Mouse (Mus musculus): Measurements from ENCODE around the gene Ephb2. TPM values are rescaled to one million over a fixed set of nuclear protein-coding genes. Genes with fewer than 3 reads are reported as not detected.

Ephb2 gene
- polyA plus RNA-seq, 1 experiment = 57.6 TPM

GRCm38 (mm10) chr4:136780201-136780895 lies 55.4 kb downstream of the Ephb2 start:
- H3K27me3 ChIP-seq (ENCODE audit: control insufficient read depth, insufficient read depth, low read length) = no peaks in the 10 kb centered on the region
- no peak overlapping the region for H3K27ac ChIP-seq (ENCODE audit: insufficient read depth, low read depth, low read length)
- H3K4me1 ChIP-seq (ENCODE audit: control insufficient read depth, insufficient read depth, insufficient read length, low read length) = peaks cover 6% of the 10 kb centered on the region
- WGBS = 69% methylated on average over 20 of the region's 20 CpGs
- no peak for TF ChIP-seq POLR2A (IDR thresholded peaks at IDR 0.05; ENCODE audit: low read depth, low read length)
- TF ChIP-seq CTCF (IDR thresholded peaks at IDR 0.05; ENCODE audit: extremely low read depth, insufficient read length, insufficient replicate concordance, low read depth, low read length) = no peak
- no peak overlapping the region for H3K4me3 ChIP-seq (ENCODE audit: low read depth, low read length)
- no peaks in the 10 kb centered on the region for H3K36me3 ChIP-seq (ENCODE audit: control insufficient read depth, insufficient read depth, low read length)

DNA sequence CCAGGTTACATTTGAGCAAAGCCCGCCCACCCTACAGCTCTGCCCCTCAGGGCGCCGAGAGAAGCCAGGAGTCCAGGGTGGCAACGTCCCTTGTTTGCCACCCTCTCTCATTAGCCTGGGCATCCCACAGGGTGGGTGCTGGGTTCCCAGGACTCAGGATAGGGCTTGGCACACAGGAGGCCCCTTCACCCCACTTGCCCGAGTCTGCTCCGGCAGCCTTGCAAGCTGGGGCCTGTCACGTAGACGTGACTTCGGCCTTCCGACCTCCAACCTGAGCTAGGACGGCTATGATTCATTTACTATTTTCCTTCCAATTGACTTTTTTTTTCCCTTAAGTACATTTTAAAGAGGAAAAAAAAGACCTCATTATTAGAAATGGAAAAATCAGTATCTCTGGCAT lies 56.6 kb downstream of the Ephb2 start:
- Histone ChIP-seq H3K4me1 (ENCODE audit: control insufficient read depth, insufficient read depth, insufficient read length, low read length) (peaks cover 6% of the 10 kb centered on the region), H3K4me3 (ENCODE audit: low read depth, low read length) (no peak overlapping the region), H3K27ac (ENCODE audit: insufficient read depth, low read depth, low read length) (no peak overlapping the region), H3K27me3 (ENCODE audit: control insufficient read depth, insufficient read depth, low read length) (no peaks in the 10 kb centered on the region), H3K36me3 (ENCODE audit: control insufficient read depth, insufficient read depth, low read length) (no peaks in the 10 kb centered on the region)
- TF ChIP-seq POLR2A (IDR thresholded peaks at IDR 0.05; ENCODE audit: low read depth, low read length) = no peak
- no peak for TF ChIP-seq CTCF (IDR thresholded peaks at IDR 0.05; ENCODE audit: extremely low read depth, insufficient read length, insufficient replicate concordance, low read depth, low read length)
- 92% methylated on average over 11 of the region's 11 CpGs for WGBS

DNA sequence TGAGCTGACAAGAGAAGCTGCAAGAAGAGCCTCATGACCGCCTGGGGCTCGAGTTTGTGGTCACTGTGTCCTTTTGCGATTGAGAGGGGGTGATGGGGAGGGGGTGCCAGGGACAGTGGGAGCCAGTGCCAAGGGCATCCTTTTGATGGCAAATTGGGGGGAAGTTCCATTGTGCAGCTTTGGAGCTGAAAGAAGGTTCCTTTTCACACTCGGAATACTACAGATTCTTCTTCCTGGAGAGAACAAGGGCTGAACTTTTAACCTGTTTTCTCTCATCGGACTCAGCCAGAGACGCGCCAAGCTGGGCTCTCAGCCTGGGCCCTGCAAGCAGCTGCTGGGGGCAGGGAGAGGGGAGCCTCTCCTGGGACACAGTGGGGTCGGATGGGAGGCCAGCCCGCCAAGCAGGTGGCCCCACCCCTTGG lies 59.3 kb downstream of the Ephb2 start:
- Histone ChIP-seq H3K4me3 (ENCODE audit: low read depth, low read length) (no peak overlapping the region), H3K4me1 (ENCODE audit: control insufficient read depth, insufficient read depth, insufficient read length, low read length) (peaks cover 6% of the 10 kb centered on the region), H3K27ac (ENCODE audit: insufficient read depth, low read depth, low read length) (no peak overlapping the region), H3K27me3 (ENCODE audit: control insufficient read depth, insufficient read depth, low read length) (no peaks in the 10 kb centered on the region), H3K36me3 (ENCODE audit: control insufficient read depth, insufficient read depth, low read length) (no peaks in the 10 kb centered on the region)
- 40% methylated on average over 9 of the region's 9 CpGs for WGBS
- no peak for TF ChIP-seq CTCF (IDR thresholded peaks at IDR 0.05; ENCODE audit: extremely low read depth, insufficient read length, insufficient replicate concordance, low read depth, low read length)
- no peak for TF ChIP-seq POLR2A (IDR thresholded peaks at IDR 0.05; ENCODE audit: low read depth, low read length)

DNA sequence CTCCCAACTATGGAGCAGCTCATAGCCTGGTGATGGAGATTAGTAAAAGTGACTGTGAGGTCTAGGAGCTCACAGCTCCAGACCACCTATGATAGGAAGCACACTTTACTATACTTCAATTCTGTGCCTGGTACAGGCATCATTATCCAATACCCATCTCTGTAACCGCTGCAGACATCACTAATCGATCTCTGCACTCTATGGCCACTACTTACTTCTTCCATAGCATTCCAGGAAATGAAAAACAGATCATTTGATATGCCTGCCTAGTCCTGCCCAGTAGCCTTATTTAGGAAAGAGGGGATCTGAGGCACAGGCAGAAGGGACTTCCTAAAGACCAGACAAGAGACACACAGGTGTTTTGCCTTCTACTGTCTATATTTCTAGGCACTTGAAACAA lies 59.9 kb downstream of the Ephb2 start:
- TF ChIP-seq POLR2A (IDR thresholded peaks at IDR 0.05; ENCODE audit: low read depth, low read length) = no peak
- Histone ChIP-seq H3K27me3 (ENCODE audit: control insufficient read depth, insufficient read depth, low read length) (no peaks in the 10 kb centered on the region), H3K36me3 (ENCODE audit: control insufficient read depth, insufficient read depth, low read length) (peaks cover under 1% of the 10 kb centered on the region; the same call in 1 of the 2 replicates), H3K27ac (ENCODE audit: insufficient read depth, low read depth, low read length) (no peak overlapping the region), H3K4me1 (ENCODE audit: control insufficient read depth, insufficient read depth, insufficient read length, low read length) (peaks cover 6% of the 10 kb centered on the region), H3K4me3 (ENCODE audit: low read depth, low read length) (no peak overlapping the region)
- 83% methylated on average over 2 of the region's 2 CpGs for WGBS

GRCm38 (mm10) chr4:136774201-136774600 lies 61.6 kb downstream of the Ephb2 start:
- Histone ChIP-seq H3K4me3 (ENCODE audit: low read depth, low read length) (no peak overlapping the region), H3K27ac (ENCODE audit: insufficient read depth, low read depth, low read length) (no peak overlapping the region), H3K36me3 (ENCODE audit: control insufficient read depth, insufficient read depth, low read length) (peaks cover 3% of the 10 kb centered on the region; the same call in 1 of the 2 replicates), H3K4me1 (ENCODE audit: control insufficient read depth, insufficient read depth, insufficient read length, low read length) (peaks cover 4% of the 10 kb centered on the region; the same call in 1 of the 2 replicates), H3K27me3 (ENCODE audit: control insufficient read depth, insufficient read depth, low read length) (no peaks in the 10 kb centered on the region)
- TF ChIP-seq CTCF (IDR thresholded peaks at IDR 0.05; ENCODE audit: extremely low read depth, insufficient read length, insufficient replicate concordance, low read depth, low read length) = no peak
- no peak for TF ChIP-seq POLR2A (IDR thresholded peaks at IDR 0.05; ENCODE audit: low read depth, low read length)
- 72% methylated on average over 3 of the region's 3 CpGs for WGBS

DNA sequence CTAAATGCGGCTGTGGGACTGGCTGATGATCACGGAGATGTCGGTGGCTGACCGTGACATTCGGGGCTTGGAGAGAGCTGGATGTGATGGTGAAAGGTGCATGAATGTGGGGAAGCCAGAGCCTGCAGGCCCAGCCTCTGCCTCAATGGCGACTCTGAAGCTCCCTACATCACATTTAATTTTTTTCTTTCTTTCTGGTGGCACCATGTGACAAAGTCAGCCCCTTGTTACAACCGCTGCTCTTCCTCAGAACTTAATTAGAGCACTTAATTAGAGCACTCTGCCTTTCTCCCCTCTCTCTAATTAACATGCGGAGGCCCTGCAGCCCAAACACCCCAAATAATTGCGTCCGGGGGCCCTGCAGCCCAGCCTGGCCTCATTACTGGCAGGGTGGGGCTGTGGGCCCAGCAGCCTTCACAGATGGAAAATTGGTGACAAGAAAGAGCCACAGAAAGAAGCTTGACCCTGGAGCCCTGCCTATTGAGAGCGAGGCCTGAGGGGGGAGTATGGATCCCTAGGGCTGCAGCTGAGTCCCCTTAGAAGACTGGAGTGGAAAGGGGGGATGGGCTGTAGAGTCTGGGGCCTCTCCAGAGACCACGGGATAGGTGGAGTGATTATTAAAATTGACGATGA lies 62.7 kb downstream of the Ephb2 start:
- Histone ChIP-seq H3K27me3 (ENCODE audit: control insufficient read depth, insufficient read depth, low read length) (no peaks in the 10 kb centered on the region), H3K4me3 (ENCODE audit: low read depth, low read length) (no peak overlapping the region), H3K27ac (ENCODE audit: insufficient read depth, low read depth, low read length) (no peak overlapping the region), H3K36me3 (ENCODE audit: control insufficient read depth, insufficient read depth, low read length) (peaks cover 3% of the 10 kb centered on the region; the same call in 1 of the 2 replicates), H3K4me1 (ENCODE audit: control insufficient read depth, insufficient read depth, insufficient read length, low read length) (peaks cover 4% of the 10 kb centered on the region; the same call in 1 of the 2 replicates)
- WGBS = 89% methylated on average over 13 of the region's 13 CpGs
- TF ChIP-seq POLR2A (IDR thresholded peaks at IDR 0.05; ENCODE audit: low read depth, low read length) = no peak
- TF ChIP-seq CTCF (IDR thresholded peaks at IDR 0.05; ENCODE audit: extremely low read depth, insufficient read length, insufficient replicate concordance, low read depth, low read length) = no peak

DNA sequence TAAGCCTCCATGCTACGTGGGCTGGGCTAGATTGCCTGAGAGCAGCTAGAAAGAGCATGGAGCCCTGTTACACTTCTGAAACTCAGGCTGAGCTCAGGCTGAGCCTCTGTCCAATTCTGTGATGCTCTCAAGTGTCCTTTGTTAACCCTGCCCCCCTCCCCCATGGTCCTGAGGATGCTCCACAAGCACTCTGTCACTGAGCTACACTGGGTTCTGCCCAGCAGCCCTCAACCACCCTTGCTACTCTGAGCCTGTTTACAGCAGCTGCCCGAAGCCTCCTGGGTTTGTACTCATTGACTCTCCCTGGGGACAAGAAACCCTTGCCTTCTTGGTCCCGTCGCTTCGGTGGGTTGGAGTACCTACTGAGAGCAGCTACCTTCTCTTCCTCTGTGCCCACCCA lies 63.5 kb downstream of the Ephb2 start:
- TF ChIP-seq POLR2A (IDR thresholded peaks at IDR 0.05; ENCODE audit: low read depth, low read length) (no peak), CTCF (IDR thresholded peaks at IDR 0.05; ENCODE audit: extremely low read depth, insufficient read length, insufficient replicate concordance, low read depth, low read length) (no peak)
- 91% methylated on average over 5 of the region's 5 CpGs for WGBS
- H3K27ac ChIP-seq (ENCODE audit: insufficient read depth, low read depth, low read length) = no peak overlapping the region

More for the DNA sequence above, 63.5 kb downstream of the Ephb2 start:
- H3K36me3 ChIP-seq (ENCODE audit: control insufficient read depth, insufficient read depth, low read length) = peaks cover 3% of the 10 kb centered on the region; the same call in 1 of the 2 replicates
- H3K4me1 ChIP-seq (ENCODE audit: control insufficient read depth, insufficient read depth, insufficient read length, low read length) = peaks cover 4% of the 10 kb centered on the region; the same call in 1 of the 2 replicates
- H3K27me3 ChIP-seq (ENCODE audit: control insufficient read depth, insufficient read depth, low read length) = no peaks in the 10 kb centered on the region
- H3K4me3 ChIP-seq (ENCODE audit: low read depth, low read length) = no peak overlapping the region

Data from small intestine, adult 2 months (tissue).